Mouse (Mus musculus): Measurements from ENCODE around the gene Serpina6. TPM values are rescaled to one million over a fixed set of nuclear protein-coding genes. Genes with fewer than 3 reads are reported as not detected.

The Serpina6 gene
- total RNA-seq (2023): not detected in 4 replicates

GRCm38 (mm10) chr12:103656848-103657626 is at the start of gene Serpina6:
Serpina6 (minus strand) TSS chr12:103657212.

GRCm38 (mm10) chr12:103695429-103695828 is 38.4 kb upstream of the Serpina6 start, which contains the start of gene Serpina1f:
Serpina1f (minus strand) TSS chr12:103695529.

GRCm38 (mm10) chr12:103676039-103676438 is 19.0 kb upstream of the Serpina6 start, which contains the start of gene Serpina16:
Serpina16 (minus strand) TSS chr12:103676139.

GRCm38 (mm10) chr12:103631203-103631612 is 25.8 kb downstream of the Serpina6 start, which contains the start of gene Serpina10:
Serpina10 (minus strand) TSS chr12:103631444.

Other genes with a start within 250 kb of the Serpina6 start
- 8.5 to 14.3 TPM (median 11.7 TPM) in 4 replicates for gene 9330161L09Rik, start 249.4 kb downstream of the Serpina6 start, total RNA-seq (2023)
- gene Ddx24, start 231.4 kb downstream of the Serpina6 start, total RNA-seq (2023): 231 to 248 TPM (median 240 TPM) in 4 replicates
- 88.0 to 102 TPM (median 92.5 TPM) in 4 replicates for gene Ifi27, start 223.0 kb downstream of the Serpina6 start, total RNA-seq (2023)
- gene Ifi27l2a, start 213.5 kb downstream of the Serpina6 start, total RNA-seq (2023): 160 to 191 TPM (median 168 TPM) in 4 replicates
- not detected in 4 replicates for gene Ifi27l2b, start 200.0 kb downstream of the Serpina6 start, total RNA-seq (2023)
- not detected in 4 replicates for gene Ppp4r4, start 124.9 kb downstream of the Serpina6 start, total RNA-seq (2023)
- gene Serpina10, start 25.8 kb downstream of the Serpina6 start, total RNA-seq (2023): not detected in 4 replicates
- not detected in 4 replicates for gene Serpina16, start 18.9 kb upstream of the Serpina6 start, total RNA-seq (2023)
- gene Serpina1f, start 38.3 kb upstream of the Serpina6 start, total RNA-seq (2023): not detected in 4 replicates
- gene Serpina1d, start 116.4 kb upstream of the Serpina6 start, total RNA-seq (2023): not detected in 4 replicates
- not detected in 4 replicates for gene Serpina1b, start 173.2 kb upstream of the Serpina6 start, total RNA-seq (2023)
- gene Serpina1a, start 206.3 kb upstream of the Serpina6 start, total RNA-seq (2023): not detected in 4 replicates
- not detected in 4 replicates for gene Serpina1c, start 247.7 kb upstream of the Serpina6 start, total RNA-seq (2023)